Mouse (Mus musculus): Measurements from ENCODE around the gene Hsph1. TPM values are rescaled to one million over a fixed set of nuclear protein-coding genes. Genes with fewer than 3 reads are reported as not detected.

Hsph1 gene
- polyA plus RNA-seq, 1 experiment: 124 TPM

GRCm38 (mm10) chr5:149663417-149663816, 27.2 kb upstream of the Hsph1 start:
- Histone ChIP-seq H3K4me1 (ENCODE audit: control insufficient read depth, insufficient read depth, low read length) (no peaks in the 10 kb centered on the region), H3K4me3 (replicated peaks; ENCODE audit: insufficient read depth, low read depth, low read length) (no peak overlapping the region), H3K27ac (ENCODE audit: insufficient read depth, low read length) (no peak overlapping the region), H3K27me3 (ENCODE audit: control insufficient read depth, insufficient read depth, low read length) (no peaks in the 10 kb centered on the region)
- DNase-seq: no peak
- TF ChIP-seq POLR2A (IDR thresholded peaks at IDR 0.05; ENCODE audit: borderline replicate concordance, insufficient read depth, low read length) (no peak), CTCF (IDR thresholded peaks at IDR 0.05; ENCODE audit: borderline replicate concordance, insufficient read depth, low read depth, low read length) (no peak)
- WGBS: 35% methylated on average over 5 of the region's 5 CpGs

- H3K27me3 ChIP-seq (ENCODE audit: control insufficient read depth, insufficient read depth, low read length): no peaks in the 10 kb centered on the region
- no peak overlapping the region for H3K27ac ChIP-seq (ENCODE audit: insufficient read depth, low read length)
- TF ChIP-seq POLR2A (IDR thresholded peaks at IDR 0.05; ENCODE audit: borderline replicate concordance, insufficient read depth, low read length): no peak
- TF ChIP-seq CTCF (IDR thresholded peaks at IDR 0.05; ENCODE audit: borderline replicate concordance, insufficient read depth, low read depth, low read length): no peak
- no peak for DNase-seq
- H3K4me3 ChIP-seq (replicated peaks; ENCODE audit: insufficient read depth, low read depth, low read length): no peak overlapping the region
- 92% methylated on average over 6 of the region's 6 CpGs for WGBS
- no peaks in the 10 kb centered on the region for H3K4me1 ChIP-seq (ENCODE audit: control insufficient read depth, insufficient read depth, low read length)
Observed at GRCm38 (mm10) chr5:149662980-149663379, 26.8 kb upstream of the Hsph1 start.

GRCm38 (mm10) chr5:149661428-149661827, 25.3 kb upstream of the Hsph1 start:
- Histone ChIP-seq H3K27ac (ENCODE audit: insufficient read depth, low read length) (no peak overlapping the region), H3K4me3 (replicated peaks; ENCODE audit: insufficient read depth, low read depth, low read length) (no peak overlapping the region), H3K27me3 (ENCODE audit: control insufficient read depth, insufficient read depth, low read length) (no peaks in the 10 kb centered on the region), H3K4me1 (ENCODE audit: control insufficient read depth, insufficient read depth, low read length) (no peaks in the 10 kb centered on the region)
- WGBS: 90% methylated on average over 6 of the region's 6 CpGs
- TF ChIP-seq CTCF (IDR thresholded peaks at IDR 0.05; ENCODE audit: borderline replicate concordance, insufficient read depth, low read depth, low read length): no peak
- no peak for TF ChIP-seq POLR2A (IDR thresholded peaks at IDR 0.05; ENCODE audit: borderline replicate concordance, insufficient read depth, low read length)
- DNase-seq: no peak

DNA sequence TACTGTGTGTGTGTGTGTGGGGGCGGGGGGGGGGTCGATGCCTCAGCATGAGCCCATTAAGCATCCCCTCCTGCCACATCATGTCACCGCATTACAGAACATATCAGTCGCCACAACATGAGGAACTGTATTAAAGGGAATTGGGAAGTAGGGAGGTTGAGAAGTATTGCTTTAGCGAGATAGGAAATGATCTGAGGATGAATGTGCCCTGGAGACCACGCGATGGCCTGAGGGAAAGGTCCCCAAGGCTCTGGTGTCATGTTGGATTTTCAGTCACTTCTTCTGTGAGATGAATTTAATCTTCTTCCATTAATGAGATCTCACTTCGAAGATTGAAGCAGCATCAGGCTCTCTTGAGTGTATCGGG, 23.2 kb upstream of the Hsph1 start:
- 63% methylated on average over 9 of the region's 9 CpGs for WGBS
- TF ChIP-seq POLR2A (IDR thresholded peaks at IDR 0.05; ENCODE audit: borderline replicate concordance, insufficient read depth, low read length) (no peak), CTCF (IDR thresholded peaks at IDR 0.05; ENCODE audit: borderline replicate concordance, insufficient read depth, low read depth, low read length) (no peak)
- no peak overlapping the region for H3K4me3 ChIP-seq (replicated peaks; ENCODE audit: insufficient read depth, low read depth, low read length)
- no peak overlapping the region for H3K27ac ChIP-seq (ENCODE audit: insufficient read depth, low read length)
- DNase-seq: no peak
- no peaks in the 10 kb centered on the region for H3K4me1 ChIP-seq (ENCODE audit: control insufficient read depth, insufficient read depth, low read length)
- H3K27me3 ChIP-seq (ENCODE audit: control insufficient read depth, insufficient read depth, low read length): no peaks in the 10 kb centered on the region

- Histone ChIP-seq H3K4me1 (ENCODE audit: control insufficient read depth, insufficient read depth, low read length) (no peaks in the 10 kb centered on the region), H3K4me3 (replicated peaks; ENCODE audit: insufficient read depth, low read depth, low read length) (no peak overlapping the region), H3K27me3 (ENCODE audit: control insufficient read depth, insufficient read depth, low read length) (no peaks in the 10 kb centered on the region), H3K27ac (ENCODE audit: insufficient read depth, low read length) (no peak overlapping the region)
- no peak for TF ChIP-seq POLR2A (IDR thresholded peaks at IDR 0.05; ENCODE audit: borderline replicate concordance, insufficient read depth, low read length)
- TF ChIP-seq CTCF (IDR thresholded peaks at IDR 0.05; ENCODE audit: borderline replicate concordance, insufficient read depth, low read depth, low read length): no peak
- no peak for DNase-seq
- WGBS: 64% methylated on average over 9 of the region's 9 CpGs
Observed at GRCm38 (mm10) chr5:149658741-149659413, 22.7 kb upstream of the Hsph1 start.

DNA sequence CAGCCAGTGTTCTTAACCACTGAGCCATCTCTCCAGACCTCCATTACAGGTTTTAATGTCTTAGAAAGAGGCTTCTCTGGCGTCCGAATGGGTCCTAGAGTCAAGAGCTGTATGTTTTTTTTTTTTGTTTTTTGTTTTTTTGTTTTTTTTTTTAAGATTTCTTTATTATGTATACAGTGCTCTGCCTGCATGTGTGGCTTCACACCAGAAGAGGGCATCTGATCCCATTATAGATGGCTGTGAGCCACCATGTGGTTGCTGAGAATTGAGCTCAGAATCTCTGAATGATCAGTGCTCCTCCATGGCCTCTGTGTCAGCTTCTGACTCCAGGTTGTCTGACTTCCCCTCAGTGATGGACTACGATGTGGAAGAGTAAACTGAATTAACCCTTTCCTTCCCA, 21.8 kb upstream of the Hsph1 start:
- DNase-seq: no peak
- Histone ChIP-seq H3K27ac (ENCODE audit: insufficient read depth, low read length) (no peak overlapping the region), H3K27me3 (ENCODE audit: control insufficient read depth, insufficient read depth, low read length) (no peaks in the 10 kb centered on the region), H3K4me1 (ENCODE audit: control insufficient read depth, insufficient read depth, low read length) (no peaks in the 10 kb centered on the region), H3K4me3 (replicated peaks; ENCODE audit: insufficient read depth, low read depth, low read length) (no peak overlapping the region)
- 59% methylated on average over 3 of the region's 3 CpGs for WGBS
- TF ChIP-seq POLR2A (IDR thresholded peaks at IDR 0.05; ENCODE audit: borderline replicate concordance, insufficient read depth, low read length) (no peak), CTCF (IDR thresholded peaks at IDR 0.05; ENCODE audit: borderline replicate concordance, insufficient read depth, low read depth, low read length) (no peak)

DNA sequence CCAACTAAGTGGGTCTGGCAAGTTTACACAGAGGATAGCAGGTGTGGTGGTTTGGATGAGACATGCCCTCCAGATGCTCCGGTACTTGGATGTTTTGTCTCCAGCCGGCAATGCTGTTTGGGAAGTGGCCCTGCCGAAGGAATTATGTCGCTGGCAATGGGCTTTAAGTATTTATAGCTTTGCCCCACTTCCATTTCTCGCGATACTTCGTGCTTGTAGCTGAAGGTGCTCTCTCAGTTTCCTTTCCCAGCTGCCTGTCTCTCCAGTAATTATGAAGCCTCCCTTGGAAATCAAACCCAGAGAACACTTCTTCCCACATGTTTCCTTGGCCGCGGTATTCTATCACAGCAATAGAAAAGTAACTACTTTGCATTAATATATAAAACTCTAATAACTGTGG, 19.5 kb upstream of the Hsph1 start:
- no peak for TF ChIP-seq CTCF (IDR thresholded peaks at IDR 0.05; ENCODE audit: borderline replicate concordance, insufficient read depth, low read depth, low read length)
- no peak for TF ChIP-seq POLR2A (IDR thresholded peaks at IDR 0.05; ENCODE audit: borderline replicate concordance, insufficient read depth, low read length)
- Histone ChIP-seq H3K27ac (ENCODE audit: insufficient read depth, low read length) (no peak overlapping the region), H3K27me3 (ENCODE audit: control insufficient read depth, insufficient read depth, low read length) (no peaks in the 10 kb centered on the region), H3K4me1 (ENCODE audit: control insufficient read depth, insufficient read depth, low read length) (no peaks in the 10 kb centered on the region), H3K4me3 (replicated peaks; ENCODE audit: insufficient read depth, low read depth, low read length) (no peak overlapping the region)
- 74% methylated on average over 9 of the region's 9 CpGs for WGBS
- no peak for DNase-seq

DNA sequence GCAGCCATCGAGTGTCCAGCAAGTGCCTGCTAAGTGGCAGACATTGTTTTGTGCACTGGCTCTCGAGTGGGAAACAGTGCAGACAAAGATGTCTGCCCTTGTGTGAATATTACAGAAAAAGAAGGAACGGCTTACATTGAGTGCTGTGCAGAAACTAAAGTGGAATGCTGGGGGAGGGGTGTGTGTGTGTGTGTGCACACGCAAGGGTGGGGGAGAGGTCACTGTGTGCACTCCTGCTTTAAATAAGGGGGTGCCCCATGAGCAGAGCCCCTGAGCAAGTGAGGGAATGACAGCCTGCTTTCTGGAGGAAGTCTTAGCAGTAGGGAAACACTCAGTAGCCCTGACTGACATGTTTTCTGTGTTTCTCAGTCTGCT, 14.0 kb upstream of the Hsph1 start:
- no peaks in the 10 kb centered on the region for H3K4me1 ChIP-seq (ENCODE audit: control insufficient read depth, insufficient read depth, low read length)
- no peak for TF ChIP-seq CTCF (IDR thresholded peaks at IDR 0.05; ENCODE audit: borderline replicate concordance, insufficient read depth, low read depth, low read length)
- no peak for TF ChIP-seq POLR2A (IDR thresholded peaks at IDR 0.05; ENCODE audit: borderline replicate concordance, insufficient read depth, low read length)
- WGBS: 45% methylated on average over 4 of the region's 4 CpGs
- H3K4me3 ChIP-seq (replicated peaks; ENCODE audit: insufficient read depth, low read depth, low read length): no peak overlapping the region
- no peak for DNase-seq
- H3K27me3 ChIP-seq (ENCODE audit: control insufficient read depth, insufficient read depth, low read length): no peaks in the 10 kb centered on the region
- no peak overlapping the region for H3K27ac ChIP-seq (ENCODE audit: insufficient read depth, low read length)
